Mouse (Mus musculus): ENCODE results near the gene She. TPM values are rescaled to one million over a fixed set of nuclear protein-coding genes. Genes with fewer than 3 reads are reported as not detected.

Gene She
- polyA plus RNA-seq, 1 experiment from 2014 or later: 2.3 TPM

- Histone ChIP-seq H3K9ac (ENCODE audit: low read depth, low read length) (no peak overlapping the region), H3K27ac (ENCODE audit: low read length) (no peak overlapping the region), H3K36me3 (ENCODE audit: control insufficient read depth, insufficient read depth, low read length) (no peaks in the 10 kb centered on the region), H3K27me3 (replicated peaks; ENCODE audit: control insufficient read depth, insufficient read depth, low read length) (no peaks in the 10 kb centered on the region), H3K4me1 (ENCODE audit: control insufficient read depth, insufficient read depth, low read length) (peaks cover 13% of the 10 kb centered on the region), H3K4me3 (ENCODE audit: low read length) (no peak overlapping the region), H3K9me3 (ENCODE audit: control insufficient read depth, low read length) (no peaks in the 10 kb centered on the region), H3K4me2 (ENCODE audit: low read depth, low read length) (no peak overlapping the region)
- no peak for ATAC-seq
- 79% methylated on average over 9 of the region's 9 CpGs for whole genome bisulfite sequencing
Observed at GRCm38 (mm10) chr3:89863716-89864509, 32.7 kb downstream of the She start.

- H3K9ac ChIP-seq (ENCODE audit: low read depth, low read length): no peak overlapping the region
- ATAC-seq: no peak
- H3K27me3 ChIP-seq (replicated peaks; ENCODE audit: control insufficient read depth, insufficient read depth, low read length): no peaks in the 10 kb centered on the region
- no peak overlapping the region for H3K4me3 ChIP-seq (ENCODE audit: low read length)
- H3K4me2 ChIP-seq (ENCODE audit: low read depth, low read length): no peak overlapping the region
- H3K4me1 ChIP-seq (ENCODE audit: control insufficient read depth, insufficient read depth, low read length): peaks cover 16% of the 10 kb centered on the region
- no peak overlapping the region for H3K27ac ChIP-seq (ENCODE audit: low read length)
- H3K36me3 ChIP-seq (ENCODE audit: control insufficient read depth, insufficient read depth, low read length): no peaks in the 10 kb centered on the region
- WGBS: 63% methylated on average over 6 of the region's 6 CpGs
- no peaks in the 10 kb centered on the region for H3K9me3 ChIP-seq (ENCODE audit: control insufficient read depth, low read length)
Observed at GRCm38 (mm10) chr3:89865020-89865419, 33.9 kb downstream of the She start.

GRCm38 (mm10) chr3:89865764-89866163 lies 34.6 kb downstream of the She start:
- no peaks in the 10 kb centered on the region for H3K9me3 ChIP-seq (ENCODE audit: control insufficient read depth, low read length)
- WGBS: 70% methylated on average over 4 of the region's 4 CpGs
- ATAC-seq: no peak
- H3K4me1 ChIP-seq (ENCODE audit: control insufficient read depth, insufficient read depth, low read length): peaks cover 18% of the 10 kb centered on the region
- no peak overlapping the region for H3K4me3 ChIP-seq (ENCODE audit: low read length)
- no peaks in the 10 kb centered on the region for H3K36me3 ChIP-seq (ENCODE audit: control insufficient read depth, insufficient read depth, low read length)
- no peaks in the 10 kb centered on the region for H3K27me3 ChIP-seq (replicated peaks; ENCODE audit: control insufficient read depth, insufficient read depth, low read length)
- H3K27ac ChIP-seq (ENCODE audit: low read length): no peak overlapping the region
- no peak overlapping the region for H3K9ac ChIP-seq (ENCODE audit: low read depth, low read length)
- H3K4me2 ChIP-seq (ENCODE audit: low read depth, low read length): no peak overlapping the region

GRCm38 (mm10) chr3:89867651-89868050 lies 36.5 kb downstream of the She start:
- no peak for ATAC-seq
- 63% methylated on average over 3 of the region's 4 CpGs for WGBS
- H3K36me3 ChIP-seq (ENCODE audit: control insufficient read depth, insufficient read depth, low read length): no peaks in the 10 kb centered on the region

GRCm38 (mm10) chr3:89868357-89868756 lies 37.2 kb downstream of the She start:
- ATAC-seq: no peak
- H3K36me3 ChIP-seq (ENCODE audit: control insufficient read depth, insufficient read depth, low read length): peaks cover 3% of the 10 kb centered on the region; the same call in 1 of the 2 replicates
- peaks cover 22% of the 10 kb centered on the region for H3K4me1 ChIP-seq (ENCODE audit: control insufficient read depth, insufficient read depth, low read length)
- H3K9me3 ChIP-seq (ENCODE audit: control insufficient read depth, low read length): no peaks in the 10 kb centered on the region
- 16% methylated on average over 7 of the region's 7 CpGs for WGBS
- H3K4me2 ChIP-seq (ENCODE audit: low read depth, low read length): no peak overlapping the region
- peak overlapping the region; percentile 60 for H3K27ac ChIP-seq (ENCODE audit: low read length)
- no peak overlapping the region for H3K4me3 ChIP-seq (ENCODE audit: low read length)
- H3K27me3 ChIP-seq (replicated peaks; ENCODE audit: control insufficient read depth, insufficient read depth, low read length): no peaks in the 10 kb centered on the region
- H3K9ac ChIP-seq (ENCODE audit: low read depth, low read length): peak overlapping the region; percentile 29; the same call in 1 of the 2 replicates

More at GRCm38 (mm10) chr3:89867651-89868050, 36.5 kb downstream of the She start:
- Histone ChIP-seq H3K4me1 (ENCODE audit: control insufficient read depth, insufficient read depth, low read length) (peaks cover 22% of the 10 kb centered on the region), H3K9ac (ENCODE audit: low read depth, low read length) (no peak overlapping the region), H3K4me3 (ENCODE audit: low read length) (no peak overlapping the region), H3K27ac (ENCODE audit: low read length) (no peak overlapping the region), H3K27me3 (replicated peaks; ENCODE audit: control insufficient read depth, insufficient read depth, low read length) (no peaks in the 10 kb centered on the region), H3K4me2 (ENCODE audit: low read depth, low read length) (no peak overlapping the region), H3K9me3 (ENCODE audit: control insufficient read depth, low read length) (no peaks in the 10 kb centered on the region)

- no peaks in the 10 kb centered on the region for H3K27me3 ChIP-seq (replicated peaks; ENCODE audit: control insufficient read depth, insufficient read depth, low read length)
- H3K9ac ChIP-seq (ENCODE audit: low read depth, low read length): no peak overlapping the region
- H3K36me3 ChIP-seq (ENCODE audit: control insufficient read depth, insufficient read depth, low read length): peaks cover 3% of the 10 kb centered on the region; the same call in 1 of the 2 replicates
- peak overlapping the region; percentile 60 for H3K27ac ChIP-seq (ENCODE audit: low read length)
- no peak overlapping the region for H3K4me3 ChIP-seq (ENCODE audit: low read length)
- 64% methylated on average over 9 of the region's 9 CpGs for WGBS
- no peak for ATAC-seq
- peaks cover 22% of the 10 kb centered on the region for H3K4me1 ChIP-seq (ENCODE audit: control insufficient read depth, insufficient read depth, low read length)
- no peak overlapping the region for H3K4me2 ChIP-seq (ENCODE audit: low read depth, low read length)
- no peaks in the 10 kb centered on the region for H3K9me3 ChIP-seq (ENCODE audit: control insufficient read depth, low read length)
Observed at GRCm38 (mm10) chr3:89868956-89869355, 37.8 kb downstream of the She start.

- Histone ChIP-seq H3K9me3 (ENCODE audit: control insufficient read depth, low read length) (no peaks in the 10 kb centered on the region), H3K36me3 (ENCODE audit: control insufficient read depth, insufficient read depth, low read length) (peaks cover 3% of the 10 kb centered on the region; the same call in 1 of the 2 replicates), H3K9ac (ENCODE audit: low read depth, low read length) (0 out of 2 replicates have a peak overlapping the region, but pooled peaks have one; percentile 17), H3K4me1 (ENCODE audit: control insufficient read depth, insufficient read depth, low read length) (peaks cover 22% of the 10 kb centered on the region), H3K4me2 (ENCODE audit: low read depth, low read length) (no peak overlapping the region), H3K27ac (ENCODE audit: low read length) (peak overlapping the region; percentile 65), H3K4me3 (ENCODE audit: low read length) (no peak overlapping the region), H3K27me3 (replicated peaks; ENCODE audit: control insufficient read depth, insufficient read depth, low read length) (no peaks in the 10 kb centered on the region)
- no peak for ATAC-seq
- 72% methylated on average over 9 of the region's 9 CpGs for WGBS
Observed at GRCm38 (mm10) chr3:89869556-89869955, 38.4 kb downstream of the She start.

- no peaks in the 10 kb centered on the region for H3K9me3 ChIP-seq (ENCODE audit: control insufficient read depth, low read length)
- H3K4me2 ChIP-seq (ENCODE audit: low read depth, low read length): no peak overlapping the region
- WGBS: 53% methylated on average over 22 of the region's 22 CpGs
- H3K36me3 ChIP-seq (ENCODE audit: control insufficient read depth, insufficient read depth, low read length): peaks cover 3% of the 10 kb centered on the region; the same call in 1 of the 2 replicates
- peaks cover 18% of the 10 kb centered on the region for H3K4me1 ChIP-seq (ENCODE audit: control insufficient read depth, insufficient read depth, low read length)
- H3K9ac ChIP-seq (ENCODE audit: low read depth, low read length): peak overlapping the region; percentile 17; the same call in 1 of the 2 replicates
- H3K4me3 ChIP-seq (ENCODE audit: low read length): no peak overlapping the region
- peak overlapping the region; percentile 81 for H3K27ac ChIP-seq (ENCODE audit: low read length)
- no peaks in the 10 kb centered on the region for H3K27me3 ChIP-seq (replicated peaks; ENCODE audit: control insufficient read depth, insufficient read depth, low read length)
- peak; percentile 21 for ATAC-seq
Observed at GRCm38 (mm10) chr3:89870472-89871271, 39.5 kb downstream of the She start.

- H3K27ac ChIP-seq (ENCODE audit: low read length): peak overlapping the region; percentile 81
- peaks cover 3% of the 10 kb centered on the region; the same call in 1 of the 2 replicates for H3K36me3 ChIP-seq (ENCODE audit: control insufficient read depth, insufficient read depth, low read length)
- H3K4me1 ChIP-seq (ENCODE audit: control insufficient read depth, insufficient read depth, low read length): peaks cover 18% of the 10 kb centered on the region
- H3K4me2 ChIP-seq (ENCODE audit: low read depth, low read length): no peak overlapping the region
- H3K9ac ChIP-seq (ENCODE audit: low read depth, low read length): no peak overlapping the region
- H3K27me3 ChIP-seq (replicated peaks; ENCODE audit: control insufficient read depth, insufficient read depth, low read length): no peaks in the 10 kb centered on the region
- no peak overlapping the region for H3K4me3 ChIP-seq (ENCODE audit: low read length)
- H3K9me3 ChIP-seq (ENCODE audit: control insufficient read depth, low read length): no peaks in the 10 kb centered on the region
- 66% methylated on average over 8 of the region's 8 CpGs for WGBS
- ATAC-seq: 0 out of 2 replicates have a peak, but pooled peaks have one; percentile 34
Observed at GRCm38 (mm10) chr3:89871339-89871914, 40.3 kb downstream of the She start.
